Comparison of ENCODE assay signal across 18 mouse cellular contexts in the genomic region with DNA sequence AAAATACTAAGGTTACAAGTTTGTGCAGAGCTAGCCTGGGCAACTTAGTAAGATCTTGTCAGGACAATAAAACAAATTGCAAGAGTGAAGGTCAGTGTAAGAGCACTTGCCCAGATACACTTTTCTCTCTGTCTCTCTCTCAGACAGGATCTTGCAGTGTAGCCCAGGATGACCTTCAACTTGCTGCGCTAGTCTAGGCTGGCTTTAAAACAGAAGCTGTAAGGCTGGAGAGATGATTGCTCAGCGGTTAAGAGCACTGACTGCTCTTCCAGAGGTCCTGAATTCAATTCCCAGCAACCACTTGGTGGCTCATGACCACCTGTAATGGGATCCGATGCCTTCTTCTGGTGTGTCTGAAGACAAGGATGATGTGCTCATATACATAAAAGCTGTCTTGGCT.
"Had no signal": no experiment of that assay in that cellular context is flagged by ENCODE, and none has a peak within 500 bp of the region (broad histone marks: within the 10 kb centered on the region; RNA-seq: fewer than 3 reads in every experiment).

No protein-coding gene starts in this region.

- H3K4me3 ChIP-seq: midbrain, embryonic 10.5 days; midbrain, embryonic 12.5 days; myocyte; neural tube, embryonic 13.5 days; neural tube, embryonic 15.5 days had no signal

- H3K36me3 ChIP-seq: midbrain, embryonic 10.5 days; midbrain, embryonic 12.5 days; neural tube, embryonic 13.5 days; neural tube, embryonic 15.5 days had no signal

- DNase-seq: lung, adult 18-20 months; lung, embryonic 14.5 days; lung, postnatal 10 days; lung, postnatal 4 days; midbrain, embryonic 14.5 days; retina, postnatal 1 day; right cerebral cortex, adult 18-20 months; right cerebral cortex, postnatal 25 days; right cerebral cortex, postnatal 4 days; spleen, adult 18-20 months; thymus, adult 18-20 months; thymus, postnatal 25 days; thymus, postnatal 4 days had no signal

- H3K9ac ChIP-seq: lung, embryonic 14.5 days; midbrain, embryonic 12.5 days; neural tube, embryonic 13.5 days; neural tube, embryonic 15.5 days had no signal

- H3K9me3 ChIP-seq: midbrain, embryonic 10.5 days; midbrain, embryonic 12.5 days; neural tube, embryonic 13.5 days; neural tube, embryonic 15.5 days had no signal

- H3K27ac ChIP-seq: midbrain, embryonic 10.5 days; midbrain, embryonic 12.5 days; neural tube, embryonic 13.5 days; neural tube, embryonic 15.5 days had no signal
